Mouse (Mus musculus): ENCODE measurements around the gene Sap25. TPM values are rescaled to one million over a fixed set of nuclear protein-coding genes. Genes with fewer than 3 reads are reported as not detected.
"Not testable (repeated sequence)": the region's sequence is repeated elsewhere in the genome, so short reads cannot be mapped to it uniquely, and the experiment has no call there.

Sap25 gene
- polyA plus RNA-seq, 1 experiment from 2014 or later = 11.7 TPM

GRCm38 (mm10) chr5:137607860-137608653, 33.1 kb upstream of the Sap25 start:
- no peaks in the 10 kb centered on the region; the same call in 1 of the 2 replicates for H3K27me3 ChIP-seq (ENCODE audit: insufficient read depth, low read length)
- peak overlapping the region; percentile 32 for H3K4me3 ChIP-seq (ENCODE audit: low read length)
- WGBS = 20% methylated on average over 26 of the region's 26 CpGs
- H3K4me1 ChIP-seq (ENCODE audit: insufficient read depth, low read length) = peaks cover 54% of the 10 kb centered on the region
- H3K9me3 ChIP-seq (ENCODE audit: low read length) = no peaks in the 10 kb centered on the region
- H3K9ac ChIP-seq (replicated peaks; ENCODE audit: low read length) = peak overlapping the region; percentile 51
- H3K36me3 ChIP-seq (ENCODE audit: insufficient read depth, low read length) = peaks cover 12% of the 10 kb centered on the region
- H3K27ac ChIP-seq (ENCODE audit: low read length) = no peak overlapping the region
- ATAC-seq (ENCODE audit: low FRiP score, low TSS enrichment) = no peak
- peak overlapping the region; percentile 58 for H3K4me2 ChIP-seq (replicated peaks; ENCODE audit: low read depth, low read length)

DNA sequence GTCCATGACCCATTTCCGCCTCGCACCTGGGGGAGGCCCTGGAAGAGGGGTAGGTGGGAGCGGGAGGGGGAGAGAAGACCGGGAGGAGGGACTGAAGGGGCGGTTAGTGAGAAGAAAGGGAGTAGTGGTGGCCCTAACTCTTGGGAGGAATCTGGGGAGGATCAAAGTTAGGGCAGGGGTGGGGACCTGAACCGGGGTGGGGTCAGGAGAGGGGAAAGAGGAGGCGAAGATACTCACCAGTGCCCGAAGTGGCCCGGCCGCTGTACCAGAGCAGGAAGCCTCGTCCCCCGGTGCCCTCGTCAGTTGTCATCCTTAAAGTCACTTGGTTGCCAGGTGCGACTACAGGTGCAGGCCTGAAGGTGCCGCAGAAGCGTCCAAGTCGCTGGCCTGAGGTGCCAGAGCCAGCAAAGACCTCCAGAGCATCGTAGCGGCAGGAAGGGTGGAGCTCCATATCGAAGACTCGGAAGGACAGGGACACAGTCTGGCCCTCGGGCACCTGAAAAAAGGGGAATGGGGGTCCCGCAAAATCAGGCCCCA, 32.4 kb upstream of the Sap25 start:
- peak overlapping the region; percentile 58 for H3K4me2 ChIP-seq (replicated peaks; ENCODE audit: low read depth, low read length)
- no peaks in the 10 kb centered on the region; the same call in 1 of the 2 replicates for H3K27me3 ChIP-seq (ENCODE audit: insufficient read depth, low read length)
- H3K4me3 ChIP-seq (ENCODE audit: low read length) = peak overlapping the region; percentile 32
- peak overlapping the region; percentile 51 for H3K9ac ChIP-seq (replicated peaks; ENCODE audit: low read length)
- WGBS = 18% methylated on average over 22 of the region's 23 CpGs
- H3K27ac ChIP-seq (ENCODE audit: low read length) = no peak overlapping the region
- H3K4me1 ChIP-seq (ENCODE audit: insufficient read depth, low read length) = peaks cover 56% of the 10 kb centered on the region
- peaks cover 12% of the 10 kb centered on the region for H3K36me3 ChIP-seq (ENCODE audit: insufficient read depth, low read length)
- ATAC-seq (ENCODE audit: low FRiP score, low TSS enrichment) = no peak
- H3K9me3 ChIP-seq (ENCODE audit: low read length) = no peaks in the 10 kb centered on the region

GRCm38 (mm10) chr5:137609292-137609691, 31.8 kb upstream of the Sap25 start:
- Histone ChIP-seq H3K27ac (ENCODE audit: low read length) (no peak overlapping the region), H3K4me1 (ENCODE audit: insufficient read depth, low read length) (peaks cover 56% of the 10 kb centered on the region), H3K27me3 (ENCODE audit: insufficient read depth, low read length) (no peaks in the 10 kb centered on the region; the same call in 1 of the 2 replicates), H3K36me3 (ENCODE audit: insufficient read depth, low read length) (peaks cover 12% of the 10 kb centered on the region), H3K9me3 (ENCODE audit: low read length) (no peaks in the 10 kb centered on the region), H3K4me2 (replicated peaks; ENCODE audit: low read depth, low read length) (peak overlapping the region; percentile 58), H3K9ac (replicated peaks; ENCODE audit: low read length) (no peak overlapping the region), H3K4me3 (ENCODE audit: low read length) (no peak overlapping the region)
- WGBS = 49% methylated on average over 3 of the region's 3 CpGs
- ATAC-seq (ENCODE audit: low FRiP score, low TSS enrichment) = no peak

- Histone ChIP-seq H3K27me3 (ENCODE audit: insufficient read depth, low read length) (no peaks in the 10 kb centered on the region; the same call in 1 of the 2 replicates), H3K27ac (ENCODE audit: low read length) (peak overlapping the region; percentile 96), H3K4me2 (replicated peaks; ENCODE audit: low read depth, low read length) (peak overlapping the region; percentile 58), H3K36me3 (ENCODE audit: insufficient read depth, low read length) (peaks cover 12% of the 10 kb centered on the region), H3K4me1 (ENCODE audit: insufficient read depth, low read length) (peaks cover 56% of the 10 kb centered on the region), H3K4me3 (ENCODE audit: low read length) (peak overlapping the region; percentile 46), H3K9ac (replicated peaks; ENCODE audit: low read length) (peak overlapping the region; percentile 66), H3K9me3 (ENCODE audit: low read length) (no peaks in the 10 kb centered on the region)
- no peak for ATAC-seq (ENCODE audit: low FRiP score, low TSS enrichment)
- 44% methylated on average over 4 of the region's 4 CpGs for WGBS
Measured at GRCm38 (mm10) chr5:137610056-137610455, 31.1 kb upstream of the Sap25 start.

GRCm38 (mm10) chr5:137610548-137611244, 30.4 kb upstream of the Sap25 start:
- H3K27me3 ChIP-seq (ENCODE audit: insufficient read depth, low read length) = no peaks in the 10 kb centered on the region; the same call in 1 of the 2 replicates

GRCm38 (mm10) chr5:137611245-137611602, 29.9 kb upstream of the Sap25 start:
- peak overlapping the region; percentile 58 for H3K4me2 ChIP-seq (replicated peaks; ENCODE audit: low read depth, low read length)
- peak; percentile 82 for ATAC-seq (ENCODE audit: low FRiP score, low TSS enrichment)
- H3K36me3 ChIP-seq (ENCODE audit: insufficient read depth, low read length) = peaks cover 9% of the 10 kb centered on the region
- no peaks in the 10 kb centered on the region for H3K9me3 ChIP-seq (ENCODE audit: low read length)
- peak overlapping the region; percentile 66 for H3K9ac ChIP-seq (replicated peaks; ENCODE audit: low read length)
- H3K4me1 ChIP-seq (ENCODE audit: insufficient read depth, low read length) = peaks cover 56% of the 10 kb centered on the region
- H3K4me3 ChIP-seq (ENCODE audit: low read length) = peak overlapping the region; percentile 46
- no peaks in the 10 kb centered on the region; the same call in 1 of the 2 replicates for H3K27me3 ChIP-seq (ENCODE audit: insufficient read depth, low read length)
- peak overlapping the region; percentile 96 for H3K27ac ChIP-seq (ENCODE audit: low read length)
- WGBS = 3% methylated on average over 6 of the region's 6 CpGs

More at GRCm38 (mm10) chr5:137610548-137611244, 30.4 kb upstream of the Sap25 start:
- peak; percentile 59 for ATAC-seq (ENCODE audit: low FRiP score, low TSS enrichment)
- Histone ChIP-seq H3K4me1 (ENCODE audit: insufficient read depth, low read length) (peaks cover 56% of the 10 kb centered on the region), H3K27ac (ENCODE audit: low read length) (peak overlapping the region; percentile 96), H3K4me2 (replicated peaks; ENCODE audit: low read depth, low read length) (peak overlapping the region; percentile 58), H3K4me3 (ENCODE audit: low read length) (peak overlapping the region; percentile 46), H3K36me3 (ENCODE audit: insufficient read depth, low read length) (peaks cover 12% of the 10 kb centered on the region), H3K9ac (replicated peaks; ENCODE audit: low read length) (peak overlapping the region; percentile 66), H3K9me3 (ENCODE audit: low read length) (no peaks in the 10 kb centered on the region)
- WGBS = 2% methylated on average over 12 of the region's 12 CpGs

DNA sequence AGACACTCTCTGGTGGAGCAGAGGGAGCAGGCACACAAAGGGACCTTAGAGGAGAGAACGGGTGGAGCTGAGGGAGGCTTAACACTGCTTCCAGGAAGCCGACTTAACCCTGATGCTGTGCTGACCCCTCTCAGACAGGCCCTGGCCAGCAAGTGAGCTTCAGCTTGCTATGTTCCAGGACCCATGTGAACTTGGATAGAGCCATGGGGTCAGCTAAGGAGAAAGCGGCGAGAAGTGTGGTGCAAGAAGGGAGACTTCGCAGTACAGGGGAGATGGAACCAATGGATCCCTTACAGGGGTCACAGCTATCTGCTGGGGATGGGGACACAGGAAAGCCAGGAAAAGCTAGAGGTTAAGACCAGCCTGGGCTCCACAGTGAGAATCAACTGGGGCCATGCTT, 28.1 kb upstream of the Sap25 start:
- Histone ChIP-seq H3K27me3 (ENCODE audit: insufficient read depth, low read length) (no peaks in the 10 kb centered on the region; the same call in 1 of the 2 replicates), H3K4me1 (ENCODE audit: insufficient read depth, low read length) (peaks cover 53% of the 10 kb centered on the region), H3K36me3 (ENCODE audit: insufficient read depth, low read length) (no peaks in the 10 kb centered on the region), H3K4me3 (ENCODE audit: low read length) (no peak overlapping the region), H3K4me2 (replicated peaks; ENCODE audit: low read depth, low read length) (no peak overlapping the region), H3K27ac (ENCODE audit: low read length) (no peak overlapping the region), H3K9me3 (ENCODE audit: low read length) (no peaks in the 10 kb centered on the region), H3K9ac (replicated peaks; ENCODE audit: low read length) (0 out of 2 replicates have a peak overlapping the region, but pooled peaks have one; percentile 35)
- ATAC-seq (ENCODE audit: low FRiP score, low TSS enrichment) = no peak
- WGBS = 61% methylated on average over 5 of the region's 5 CpGs

DNA sequence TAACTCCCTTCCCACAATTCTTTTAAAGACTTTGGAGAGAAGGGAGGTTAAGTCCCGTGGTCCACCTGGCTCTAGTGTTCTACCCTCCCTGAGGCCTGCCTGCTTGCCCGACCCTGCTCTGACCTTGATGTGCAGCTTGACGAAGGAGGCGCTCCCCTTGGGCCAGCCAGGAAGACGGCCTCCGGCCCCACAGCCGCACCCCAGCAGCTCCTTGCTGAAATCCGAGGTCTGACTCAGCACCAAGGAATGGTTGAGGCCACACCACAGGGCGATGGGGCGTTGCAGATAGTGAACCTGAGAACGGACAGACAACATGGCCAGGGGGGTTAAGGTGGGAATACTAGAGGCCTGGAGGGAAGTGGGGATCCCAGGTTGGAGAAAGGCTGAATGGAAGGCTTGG, 27.6 kb upstream of the Sap25 start, which contains the start of gene Pcolce:
TSS of gene Pcolce (minus strand) at position 235 of the 400 bp plus-strand sequence.
- Histone ChIP-seq H3K4me1 (ENCODE audit: insufficient read depth, low read length) (peaks cover 48% of the 10 kb centered on the region), H3K9ac (replicated peaks; ENCODE audit: low read length) (0 out of 2 replicates have a peak within 1 kb of the TSS, but pooled peaks have one; percentile 35), H3K4me3 (ENCODE audit: low read length) (no peak within 1 kb of the TSS), H3K4me2 (replicated peaks; ENCODE audit: low read depth, low read length) (0 out of 2 replicates have a peak within 1 kb of the TSS, but pooled peaks have one; percentile 2), H3K27ac (ENCODE audit: low read length) (no peak within 1 kb of the TSS), H3K36me3 (ENCODE audit: insufficient read depth, low read length) (no peaks in the 10 kb centered on the region), H3K27me3 (ENCODE audit: insufficient read depth, low read length) (no peaks in the 10 kb centered on the region), H3K9me3 (ENCODE audit: low read length) (no peaks in the 10 kb centered on the region)
- ATAC-seq (ENCODE audit: low FRiP score, low TSS enrichment) = no peak
- 21% methylated on average over 11 of the region's 11 CpGs for WGBS

DNA sequence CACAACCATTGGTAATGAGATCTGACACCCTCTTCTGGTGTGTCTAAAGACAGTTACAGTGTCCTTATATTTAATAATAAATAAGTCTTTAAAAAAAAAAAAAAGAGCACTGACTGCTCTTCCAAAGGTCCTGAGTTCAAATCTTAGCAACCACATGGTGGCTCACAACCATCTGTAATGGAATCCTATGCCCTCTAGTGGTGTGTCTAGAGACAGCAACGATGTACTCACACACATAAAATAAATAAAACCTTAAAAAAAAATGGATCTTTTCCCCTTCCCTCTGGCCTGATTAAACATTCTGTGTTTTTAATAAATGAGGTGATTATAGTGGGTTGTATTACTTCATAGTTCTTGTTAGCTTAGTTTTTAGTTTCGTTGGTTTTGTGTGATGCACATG, 26.2 kb upstream of the Sap25 start:
- not testable (repeated sequence) for H3K27ac ChIP-seq (ENCODE audit: low read length); ATAC-seq (ENCODE audit: low FRiP score, low TSS enrichment); H3K9me3 ChIP-seq (ENCODE audit: low read length); H3K9ac ChIP-seq (replicated peaks; ENCODE audit: low read length); H3K4me2 ChIP-seq (replicated peaks; ENCODE audit: low read depth, low read length); H3K4me3 ChIP-seq (ENCODE audit: low read length); H3K36me3 ChIP-seq (ENCODE audit: insufficient read depth, low read length); H3K27me3 ChIP-seq (ENCODE audit: insufficient read depth, low read length)
- WGBS = 92% methylated on average over 2 of the region's 2 CpGs
- peaks cover 35% of the 10 kb centered on the region for H3K4me1 ChIP-seq (ENCODE audit: insufficient read depth, low read length)
